Mouse (Mus musculus) left cerebral cortex, adult 9 months (tissue): ENCODE results near the gene Gm12185.
"Not testable (repeated sequence)": the region's sequence is repeated elsewhere in the genome, so short reads cannot be mapped to it uniquely, and the experiment has no call there.

Experiments used
- DNase-seq, 2 experiments: peaks; one replicate each; pipeline ENCODE4 v3.0.0; 2022; ENCODE audit warnings: low spot score in 2 of 2

The Gm12185 gene

DNA sequence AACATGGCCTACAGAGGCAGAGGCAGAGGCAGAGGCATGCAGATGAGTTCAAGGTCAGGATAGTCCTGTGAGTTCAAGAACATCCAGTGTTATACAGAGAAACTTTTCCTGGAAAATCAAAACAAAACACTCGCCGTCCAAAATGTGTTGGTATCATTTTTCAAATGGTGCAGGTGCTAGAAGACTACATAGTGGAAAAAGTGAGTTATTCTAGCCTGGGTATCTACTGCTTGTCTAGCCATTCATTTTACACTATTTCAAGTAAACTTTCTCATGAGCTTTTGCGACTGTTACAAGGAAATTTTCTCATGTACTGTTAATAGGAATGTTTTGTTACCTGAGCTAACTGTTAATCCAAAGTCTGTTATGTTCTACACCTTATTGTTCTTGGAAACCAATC lies 73.6 kb downstream of the Gm12185 start:
- DNase-seq: no peak

DNA sequence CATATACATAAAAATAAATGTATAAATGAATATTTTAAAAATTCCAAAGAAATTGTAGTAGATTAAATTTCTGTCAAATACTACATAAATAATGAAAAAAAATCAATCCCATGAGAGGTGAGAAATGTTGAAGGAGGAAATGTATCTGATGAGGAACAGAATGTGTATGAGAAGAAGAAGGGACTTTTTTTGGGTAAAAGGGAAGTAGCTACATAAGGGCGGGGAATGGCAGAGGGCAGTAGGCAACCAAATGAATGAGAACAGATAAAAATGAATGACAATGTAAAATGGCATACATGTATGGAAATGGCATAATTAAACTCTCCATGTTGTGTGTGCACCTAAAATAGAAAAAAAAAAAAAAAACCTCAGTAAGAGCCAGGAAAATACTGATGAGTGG lies 78.4 kb downstream of the Gm12185 start:
- DNase-seq: no peak

DNA sequence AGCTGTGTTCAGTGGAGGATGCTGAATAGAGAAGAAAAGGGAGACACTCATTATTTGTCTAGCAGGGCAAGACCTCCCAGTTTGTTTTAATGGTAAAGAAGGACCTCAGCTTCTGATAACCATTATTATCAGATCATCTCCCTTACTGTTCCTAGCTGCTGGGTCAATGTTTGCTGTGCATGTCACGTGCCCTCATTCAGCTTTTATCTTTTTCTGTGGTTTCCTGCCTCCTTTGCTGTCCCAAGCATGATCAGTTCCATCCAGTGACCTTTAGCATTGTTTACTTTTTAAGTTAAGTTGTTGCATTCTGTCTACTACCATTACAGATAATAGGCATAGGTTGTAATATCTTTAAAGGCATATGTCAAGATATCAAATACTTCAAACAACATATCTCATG lies 83.6 kb downstream of the Gm12185 start:
- no peak for DNase-seq

GRCm38 (mm10) chr11:48902021-48902420 lies 90.0 kb downstream of the Gm12185 start, which contains the start of gene Gm5431:
Gm5431 (minus strand) TSS chr11:48902214.
- no peak for DNase-seq

DNA sequence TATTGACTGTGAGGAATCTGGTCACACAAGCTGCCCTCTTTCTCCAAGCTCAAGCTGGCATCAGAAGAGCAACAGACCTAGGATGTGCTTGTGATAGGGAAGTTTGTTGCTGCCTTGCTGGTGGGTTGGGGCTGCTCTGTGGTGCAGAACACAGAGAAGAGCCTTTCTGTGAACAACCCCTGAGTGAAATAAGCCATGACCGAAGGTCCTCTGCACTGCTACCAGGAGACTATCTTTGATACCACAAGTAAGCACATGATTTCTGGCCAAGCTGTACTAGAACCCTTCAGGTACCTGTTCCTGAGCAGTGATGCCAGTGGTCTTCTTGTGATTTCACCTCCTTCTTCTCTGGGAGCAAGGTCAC lies 90.5 kb downstream of the Gm12185 start:
- not testable (repeated sequence) for DNase-seq

- DNase-seq: not testable (repeated sequence)
Measured at GRCm38 (mm10) chr11:48900654-48901566, 91.1 kb downstream of the Gm12185 start.

- DNase-seq: no peak
Measured at GRCm38 (mm10) chr11:48898812-48899431, 93.1 kb downstream of the Gm12185 start.

DNA sequence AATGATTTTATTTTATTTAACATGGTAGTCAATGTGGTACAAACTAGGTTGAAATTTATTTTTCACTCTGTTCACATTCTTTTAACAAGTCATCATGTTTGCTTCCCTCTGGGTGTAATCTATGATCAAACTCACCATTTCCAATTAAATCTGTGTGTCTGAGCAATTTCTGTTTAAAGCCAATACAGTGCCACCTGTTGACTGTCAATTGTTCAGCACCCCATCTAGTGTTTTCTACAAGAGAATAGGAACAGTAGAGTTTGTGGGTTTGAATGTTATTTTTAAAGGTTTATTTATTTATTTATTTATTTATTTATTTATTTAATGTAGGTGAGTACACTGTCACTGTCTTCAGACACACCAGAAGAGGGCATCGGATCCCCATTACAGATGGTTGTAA lies 115.3 kb downstream of the Gm12185 start:
- no peak for DNase-seq

DNA sequence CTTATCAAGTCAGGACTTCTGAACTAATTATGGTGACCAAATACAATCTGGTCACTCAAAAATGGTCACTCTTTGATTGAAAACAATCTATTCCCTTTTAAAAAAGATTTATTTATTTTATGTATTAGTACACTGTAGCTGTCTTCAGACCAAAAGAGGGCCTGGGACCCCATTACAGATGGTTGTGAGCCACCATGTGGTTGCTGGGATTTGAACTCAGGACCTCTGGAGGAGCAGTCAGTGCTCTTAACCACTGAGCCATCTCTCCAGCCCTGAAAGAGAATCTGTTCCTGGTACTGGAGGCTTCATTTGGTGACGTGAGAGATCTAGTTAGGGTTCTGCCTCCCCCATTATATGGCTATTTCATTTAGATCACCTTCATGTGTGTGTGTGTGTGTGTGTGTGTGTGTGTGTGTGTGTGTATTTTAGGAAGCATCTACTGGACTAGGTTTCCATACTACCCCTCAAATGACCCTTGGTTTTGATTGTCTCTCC lies 116.6 kb downstream of the Gm12185 start:
- not testable (repeated sequence) for DNase-seq

- peak in 1 of 2 experiments; percentile 68 for DNase-seq
Measured at GRCm38 (mm10) chr11:48874465-48874864, 117.6 kb downstream of the Gm12185 start.

DNA sequence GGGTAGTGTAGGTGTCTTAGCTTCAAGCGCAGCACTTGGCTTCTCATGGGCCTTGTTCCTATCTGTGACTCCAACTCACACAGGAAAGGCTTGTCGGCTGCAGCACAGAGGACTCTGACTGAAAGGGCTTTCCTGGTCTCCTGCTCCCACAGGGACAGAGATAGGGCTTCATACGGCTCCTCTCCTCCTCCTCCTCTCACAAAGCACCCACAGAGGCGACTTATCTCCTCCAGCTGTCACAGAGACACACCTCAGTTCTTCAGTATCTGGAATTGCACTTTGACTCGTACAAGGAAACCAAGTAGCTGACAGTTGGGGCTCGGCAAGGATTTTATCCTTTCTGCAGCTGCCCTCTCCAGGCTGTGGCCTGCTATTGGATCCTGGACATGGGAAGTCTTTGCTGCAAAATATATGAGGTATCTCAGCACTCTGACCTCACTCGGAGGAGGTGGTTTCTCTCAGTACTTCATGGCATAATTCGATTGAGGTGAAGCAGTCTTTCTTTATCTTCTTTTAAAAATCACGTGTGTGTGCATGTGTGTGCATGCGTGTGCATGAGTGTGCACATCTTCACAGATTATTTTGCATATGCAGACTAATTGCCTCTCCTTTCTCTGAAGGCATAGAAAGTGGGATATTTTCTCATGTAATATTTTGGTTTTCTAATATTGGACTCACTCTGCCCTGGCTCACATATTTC lies 118.3 kb downstream of the Gm12185 start:
- DNase-seq: no peak

GRCm38 (mm10) chr11:48872695-48873300 lies 119.2 kb downstream of the Gm12185 start:
- no peak for DNase-seq

GRCm38 (mm10) chr11:48871817-48872541 lies 120.0 kb downstream of the Gm12185 start:
- peak in 1 of 2 experiments; percentile 58 for DNase-seq

GRCm38 (mm10) chr11:48871201-48871772 lies 120.7 kb downstream of the Gm12185 start, which contains the start of gene Irgm1:
Irgm1 (minus strand) TSS chr11:48871683.
- DNase-seq: peak in 1 of 2 experiments; percentile 39

DNA sequence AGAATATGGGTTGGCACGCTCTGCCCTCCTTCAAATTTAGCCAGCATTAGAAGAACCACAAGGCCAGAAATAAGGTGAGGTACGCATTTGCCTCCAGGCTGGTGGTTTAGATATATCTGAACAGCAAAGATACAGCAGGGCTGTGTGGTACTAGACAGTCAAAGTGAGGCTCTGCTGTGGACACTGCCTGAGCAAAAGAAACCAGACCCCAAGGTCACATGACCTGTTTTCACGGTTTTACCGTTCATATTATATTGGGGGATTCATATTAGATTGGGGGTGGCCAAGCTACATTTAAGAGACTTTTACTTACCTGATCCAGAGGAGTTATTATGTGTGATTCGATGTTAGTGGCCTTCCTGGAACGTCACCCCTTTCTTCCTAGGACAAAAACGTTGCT lies 121.2 kb downstream of the Gm12185 start:
- no peak for DNase-seq

- no peak for DNase-seq
Measured at GRCm38 (mm10) chr11:48869380-48870110, 122.5 kb downstream of the Gm12185 start.

DNA sequence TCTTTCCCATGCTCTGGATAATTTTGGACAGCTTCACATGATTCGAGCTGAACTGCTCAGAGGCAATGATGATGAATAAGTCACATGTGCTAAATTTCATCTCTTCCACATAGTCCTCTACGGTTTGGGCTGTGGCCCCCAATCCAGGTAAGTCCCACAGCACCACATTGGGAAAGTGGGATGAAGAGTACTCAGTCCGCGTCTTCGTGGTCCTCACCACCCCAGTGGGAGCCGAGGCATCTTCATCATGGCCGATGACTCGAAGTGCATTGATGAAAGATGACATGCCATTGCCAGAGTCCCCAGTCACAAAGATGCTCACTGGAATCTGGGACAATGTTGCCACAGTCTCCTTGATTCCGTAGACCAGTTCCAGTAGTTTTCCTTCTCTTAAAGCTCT lies 125.5 kb downstream of the Gm12185 start:
- DNase-seq: no peak

GRCm38 (mm10) chr11:48863808-48864207 lies 128.2 kb downstream of the Gm12185 start:
- no peak for DNase-seq

DNA sequence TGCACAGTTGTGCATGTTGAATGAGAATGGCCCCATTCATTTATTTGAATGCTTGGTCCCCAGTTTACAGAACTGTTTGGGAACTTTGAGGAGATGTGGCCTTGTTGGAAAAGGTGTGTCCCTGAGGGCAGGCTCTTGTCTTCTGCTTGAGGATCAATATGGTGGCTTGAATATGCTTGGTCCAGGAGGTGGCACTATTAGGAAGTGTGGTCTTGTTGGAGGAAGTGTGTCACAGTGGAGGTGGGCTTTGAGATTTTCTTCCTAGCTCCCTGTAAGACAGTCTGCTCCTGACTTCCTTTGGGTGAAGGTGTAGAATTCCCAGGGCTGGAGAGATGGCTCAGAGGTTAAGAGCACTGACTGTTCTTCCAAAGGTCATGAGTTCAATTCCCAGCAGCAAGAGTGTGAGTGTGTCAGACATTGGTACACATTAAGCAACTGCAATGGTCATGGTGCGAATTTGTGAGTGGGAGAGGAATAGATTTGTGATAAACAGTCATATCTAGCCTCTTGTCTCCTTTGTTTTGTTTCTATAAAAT lies 129.2 kb downstream of the Gm12185 start:
- no peak for DNase-seq

DNA sequence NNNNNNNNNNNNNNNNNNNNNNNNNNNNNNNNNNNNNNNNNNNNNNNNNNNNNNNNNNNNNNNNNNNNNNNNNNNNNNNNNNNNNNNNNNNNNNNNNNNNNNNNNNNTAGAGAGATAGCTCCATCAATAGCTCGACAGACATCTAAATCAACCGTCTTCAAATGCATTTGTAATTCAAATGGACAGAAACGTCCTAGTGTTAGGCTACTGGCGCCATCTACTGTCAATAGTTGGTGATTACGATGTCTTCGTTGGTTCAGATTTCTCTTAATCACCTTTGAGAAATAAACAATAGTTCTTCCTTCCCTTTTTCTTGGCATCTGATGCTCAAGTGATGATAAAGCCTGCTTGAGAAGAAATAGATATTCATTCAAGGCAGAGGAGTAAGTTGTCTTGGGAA lies 133.0 kb downstream of the Gm12185 start:
- peak in 1 of 2 experiments; percentile 74 for DNase-seq
